Mouse (Mus musculus) liver, embryonic 14.5 days (tissue): Measurements from ENCODE around the gene Armc9.

ENCODE experiments used
- CTCF ChIP-seq: IDR thresholded peaks from 2 replicates; pipeline ENCODE4 v1.5.1; 2016; ENCODE audit warnings: antibody characterized with exemption, low read depth, control low read depth
- EP300 ChIP-seq: IDR thresholded peaks from 2 replicates; pipeline ENCODE4 v1.6.1; 2016; ENCODE audit warnings: antibody characterized with exemption, low read depth

GRCm38 (mm10) chr1:86243490-86243889, 88.9 kb downstream of the Armc9 start:
- no peak for TF ChIP-seq CTCF
- TF ChIP-seq EP300 = no peak
